Mouse (Mus musculus) Patski (cell line): ENCODE measurements at regions not wholly inside any gene's neighbourhood (a gene's known extent, or its start where the extent isn't known, plus 50 kb on each side); places are given as distances from the start of the nearest gene placed in this dataset.

Source experiments
- ATAC-seq: fragments of 100-300 bp; one replicate; pipeline ENCODE4 v1.8.0; 2021
- CTCF ChIA-PET: fragments of 350-600 bp; sonication (Branson Sonifier 250); formaldehyde crosslinking; loops from one replicate; lab custom pipeline; 2022; ENCODE audit warnings: inconsistent platforms; lab: Charles Lee
- POLR2A ChIA-PET: fragments of 350-600 bp; sonication (Branson Sonifier 250); formaldehyde crosslinking; loops from one replicate; lab custom pipeline; 2022; ENCODE audit warnings: antibody characterized with exemption, inconsistent platforms; lab: Charles Lee
- DNase-seq: peaks from one replicate; pipeline ENCODE4 v3.0.0-alpha.2; 2011; ENCODE audit warnings: low read depth, low spot score
- H3K27me3 ChIP-seq: fragments of 371-371 bp; one replicate; pipeline ENCODE4 v1.5.1; 2021
- CTCF ChIP-seq: fragments of 100-300 bp; IDR thresholded peaks from one replicate; pipeline ENCODE4 v1.5.1; 2021
- in situ Hi-C: fragments of 300-500 bp; cut with MboI; formaldehyde crosslinking; loops from 3 replicates; pipeline ENCODE4 v1.11.1; 2018; ENCODE audit warnings: low pct_unique_long_range_greater_than_20kb, mixed read lengths

DNA sequence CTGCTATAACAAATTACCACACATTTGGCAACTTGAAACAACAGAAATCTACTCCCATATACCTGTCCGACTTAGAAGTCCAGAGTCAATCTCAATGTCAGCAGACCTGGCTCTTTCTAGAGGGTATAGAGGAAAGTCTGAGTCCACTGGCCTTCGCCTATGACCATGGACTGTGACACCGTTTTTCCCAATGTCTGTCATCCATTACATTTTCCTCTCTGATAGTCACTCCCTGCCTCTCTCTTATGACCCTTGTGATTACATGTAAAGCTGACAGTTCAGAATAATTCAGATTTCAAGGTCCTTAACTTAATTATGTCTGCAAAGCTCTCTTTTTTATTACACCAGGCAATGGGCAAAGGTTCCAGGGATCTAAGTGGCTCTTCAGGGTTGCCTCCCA lies 97.6 kb upstream of the Lmo4 start:
- CTCF ChIA-PET: interaction anchor here (1.9 kb wide), 1 partner anchor 12 kb away, joined by 6 read pairs; no protein-coding TSS in a partner anchor
- ATAC-seq (no peak), DNase-seq (no peak)
- TF ChIP-seq CTCF: no peak
- no peaks in the 10 kb centered on the region for H3K27me3 ChIP-seq
- in situ Hi-C loops: no loop called here
- POLR2A ChIA-PET: no interaction called here

DNA sequence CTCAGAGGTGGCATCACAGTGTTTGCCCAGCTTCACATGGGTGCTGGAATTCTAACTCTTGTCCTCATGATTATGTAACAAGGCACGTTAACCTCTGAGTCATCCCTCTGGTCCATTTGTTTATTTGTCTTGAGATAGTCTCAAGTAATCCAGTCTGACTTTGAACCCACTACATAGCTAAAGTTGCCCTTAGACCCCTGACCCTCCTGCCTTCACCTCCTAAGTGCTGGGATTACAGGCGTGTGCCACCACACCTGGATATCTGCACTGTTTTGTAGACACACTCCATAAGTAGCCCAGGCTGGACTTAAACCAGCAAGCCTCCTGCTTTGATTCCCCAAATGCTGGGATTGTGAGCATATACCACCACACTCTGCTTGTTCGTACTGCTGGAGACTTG lies 96.0 kb upstream of the Lmo4 start:
- in situ Hi-C loops: no loop called here
- no peak for ATAC-seq
- no peak for TF ChIP-seq CTCF
- DNase-seq: no peak
- ChIA-PET CTCF (interaction anchor here (1.9 kb wide), 1 partner anchor 10 kb away, joined by 6 read pairs; no protein-coding TSS in a partner anchor), POLR2A (no interaction called here)
- no peaks in the 10 kb centered on the region for H3K27me3 ChIP-seq

DNA sequence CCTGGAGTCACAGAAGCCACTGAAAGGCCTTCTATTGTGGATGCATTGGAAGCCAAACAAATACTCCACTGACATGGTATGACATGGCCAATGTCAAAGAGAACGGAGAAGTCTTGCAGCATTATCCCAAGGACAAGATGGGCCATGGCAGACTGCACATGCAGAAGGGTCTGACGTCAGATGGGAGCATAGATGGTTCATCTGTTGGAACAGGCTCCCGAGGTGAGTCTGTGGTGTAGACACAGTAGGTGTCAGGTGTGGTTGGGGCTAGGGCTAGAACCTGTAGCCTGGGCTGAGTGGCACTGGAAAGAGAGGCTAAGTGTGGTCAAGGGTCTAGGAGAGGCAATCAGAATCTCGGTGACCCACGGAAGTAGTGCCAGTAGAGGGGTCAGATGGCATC lies 94.2 kb upstream of the Lmo4 start:
- ChIA-PET POLR2A (no interaction called here), CTCF (interaction anchor here (1.2 kb wide), 1 partner anchor 16 kb away, joined by 3 read pairs; no protein-coding TSS in a partner anchor)
- no peak for TF ChIP-seq CTCF
- in situ Hi-C loops: no loop called here
- no peaks in the 10 kb centered on the region for H3K27me3 ChIP-seq
- ATAC-seq: no peak
- no peak for DNase-seq

DNA sequence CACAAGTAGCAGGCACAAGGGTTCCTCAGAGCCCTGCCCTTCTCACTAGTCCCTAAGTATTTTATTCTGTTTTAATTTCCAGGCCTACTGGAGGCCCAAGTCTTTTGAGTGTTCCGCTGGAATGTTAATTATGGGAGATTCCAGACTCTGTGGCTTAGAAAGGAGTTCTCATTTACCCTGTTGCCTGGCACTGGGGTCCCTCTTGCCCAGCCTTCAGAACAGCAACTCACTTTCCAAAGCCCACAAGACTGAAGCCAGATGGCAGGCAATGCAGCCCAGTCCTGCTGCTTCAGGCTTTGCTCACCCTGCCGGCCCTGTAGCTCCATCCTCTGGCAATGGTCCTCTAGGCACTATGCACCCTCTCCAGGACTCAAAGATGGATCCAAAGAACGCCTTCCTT lies 84.5 kb upstream of the Lmo4 start:
- ChIA-PET CTCF (no interaction called here), POLR2A (no interaction called here)
- no peak for TF ChIP-seq CTCF
- ATAC-seq (no peak), DNase-seq (no peak)
- no peaks in the 10 kb centered on the region for H3K27me3 ChIP-seq
- in situ Hi-C loops: no loop called here

DNA sequence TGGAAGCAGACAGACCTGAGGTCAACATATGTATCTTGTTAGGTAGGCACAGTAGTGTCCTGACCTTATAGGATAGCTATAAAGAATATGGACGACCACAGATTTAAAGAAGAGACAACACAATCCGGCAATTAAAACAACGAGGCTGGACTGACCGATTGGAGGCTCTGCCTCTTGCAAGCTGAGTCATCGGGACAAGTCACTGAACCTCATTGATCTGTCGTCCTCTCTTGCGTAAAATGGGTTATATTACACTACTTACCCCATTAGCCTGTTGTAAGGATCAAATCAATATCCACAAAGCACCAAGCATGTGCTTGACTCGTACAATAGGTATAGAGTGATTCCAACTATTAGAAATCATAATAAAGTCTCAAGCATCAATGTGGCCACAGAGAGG lies 81.1 kb upstream of the Lmo4 start:
- CTCF ChIA-PET: interaction anchor here (1.5 to 1.7 kb wide), 2 partner anchors 8 to 41 kb away, joined by 3 read pairs; no protein-coding TSS in a partner anchor
- H3K27me3 ChIP-seq: no peaks in the 10 kb centered on the region
- ATAC-seq: no peak
- POLR2A ChIA-PET: no interaction called here
- TF ChIP-seq CTCF: no peak
- in situ Hi-C loops: no loop called here
- DNase-seq: no peak

DNA sequence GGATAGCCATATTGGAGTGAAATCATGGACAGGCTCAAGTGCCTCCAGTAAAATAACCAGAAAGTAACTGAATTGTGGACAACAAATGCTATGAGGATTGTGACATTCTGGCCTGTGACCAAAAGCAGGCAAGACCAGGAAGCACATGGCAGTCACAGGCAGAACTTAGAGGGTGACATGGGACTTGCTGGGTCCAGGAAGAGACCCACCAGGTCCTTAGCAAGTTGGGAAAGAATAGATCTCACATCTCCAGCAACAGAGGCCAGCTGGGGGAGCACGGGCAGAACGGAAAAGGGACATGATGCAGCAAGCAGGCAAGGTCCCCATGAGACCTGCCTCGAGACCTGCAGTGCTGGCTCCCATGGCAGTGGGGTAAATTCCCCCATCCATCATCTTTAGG lies 79.3 kb upstream of the Lmo4 start:
- TF ChIP-seq CTCF: no peak
- no peak for ATAC-seq
- H3K27me3 ChIP-seq: no peaks in the 10 kb centered on the region

DNA sequence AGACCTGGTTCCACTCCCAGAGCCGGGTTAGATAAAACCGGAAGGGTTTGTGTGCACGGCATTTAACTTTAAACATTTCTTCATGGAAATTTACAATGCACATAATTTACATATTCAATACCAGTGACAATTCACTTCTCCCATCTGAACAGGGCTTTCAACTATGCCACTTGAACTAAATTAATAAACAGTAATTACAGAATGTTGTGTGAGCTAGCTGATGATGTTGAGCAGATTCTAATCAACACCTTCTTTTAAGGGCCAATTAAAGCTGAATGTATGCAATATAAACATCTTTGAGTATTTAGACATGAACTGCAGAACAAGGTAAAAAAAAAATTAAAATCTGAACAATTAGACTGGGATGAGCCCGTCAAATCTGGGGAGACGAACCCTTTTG lies 68.1 kb upstream of the Lmo4 start:
- DNase-seq: no peak
- POLR2A ChIA-PET: interaction anchor here (0.6 kb wide), 2 partner anchors 12 to 18 kb away, joined by 3 read pairs; no protein-coding TSS in a partner anchor
- in situ Hi-C loops: no loop called here
- CTCF ChIA-PET: no interaction called here
- no peaks in the 10 kb centered on the region for H3K27me3 ChIP-seq
- no peak for ATAC-seq
- TF ChIP-seq CTCF: no peak

More for the DNA sequence above, 79.3 kb upstream of the Lmo4 start:
- no peak for DNase-seq
- CTCF ChIA-PET: interaction anchor here (1.3 to 1.5 kb wide), 2 partner anchors 10 to 837 kb away, joined by 3 read pairs; no protein-coding TSS in a partner anchor
- in situ Hi-C loops: no loop called here
- POLR2A ChIA-PET: no interaction called here

DNA sequence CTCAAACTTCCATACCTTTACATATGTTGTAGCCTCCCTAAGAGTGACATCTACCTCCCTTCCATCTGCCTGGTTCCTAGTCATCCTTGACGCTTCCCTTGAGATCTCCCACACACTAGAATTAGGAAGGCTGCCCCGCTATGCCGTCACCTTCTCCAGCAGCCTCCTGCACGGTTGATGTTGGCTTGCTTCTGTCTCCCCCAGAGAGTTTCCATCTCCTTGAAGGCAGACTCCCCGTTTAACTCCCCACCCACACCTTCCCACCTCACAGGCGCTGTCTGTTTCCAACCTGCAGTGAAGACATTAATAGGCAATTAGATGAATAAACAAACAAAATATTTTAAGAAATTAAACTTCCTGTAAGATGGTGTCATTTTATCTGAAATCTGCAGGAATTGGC lies 65.2 kb upstream of the Lmo4 start:
- no peak for DNase-seq
- ChIA-PET POLR2A (interaction anchor here (0.6 to 0.8 kb wide), 2 partner anchors 13 to 17 kb away, joined by 3 to 4 read pairs; no protein-coding TSS in a partner anchor), CTCF (interaction anchor here (2.7 kb wide), 1 partner anchor 9 kb away, joined by 9 read pairs; no protein-coding TSS in a partner anchor)
- no peak for ATAC-seq
- TF ChIP-seq CTCF: no peak
- H3K27me3 ChIP-seq: no peaks in the 10 kb centered on the region
- in situ Hi-C loops: no loop called here

DNA sequence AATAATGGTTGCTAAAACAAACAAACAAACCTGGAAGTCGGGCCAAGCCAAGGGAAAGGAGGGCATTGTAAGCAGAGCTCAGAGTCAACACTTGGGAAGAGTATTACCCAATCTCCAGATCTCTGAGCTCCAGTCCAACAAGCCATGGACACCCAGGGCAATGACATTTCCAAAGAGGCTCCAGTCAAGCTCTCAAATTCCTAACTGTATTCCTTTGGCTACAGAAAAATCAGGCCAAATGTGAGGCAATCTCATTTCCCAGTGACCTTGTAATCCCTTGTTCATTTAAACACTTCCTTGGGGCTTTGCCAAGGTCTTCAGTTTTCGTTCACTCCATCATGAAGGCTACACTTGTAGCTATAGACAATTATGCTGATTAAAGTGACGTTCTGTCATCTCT lies 59.5 kb upstream of the Lmo4 start:
- ChIA-PET CTCF (interaction anchor here (1.3 to 1.5 kb wide), 2 partner anchors 8 to 16 kb away, joined by 3 to 4 read pairs; no protein-coding TSS in a partner anchor), POLR2A (no interaction called here)
- ATAC-seq: no peak
- TF ChIP-seq CTCF: no peak
- DNase-seq: no peak
- no peaks in the 10 kb centered on the region for H3K27me3 ChIP-seq
- in situ Hi-C loops: no loop called here

DNA sequence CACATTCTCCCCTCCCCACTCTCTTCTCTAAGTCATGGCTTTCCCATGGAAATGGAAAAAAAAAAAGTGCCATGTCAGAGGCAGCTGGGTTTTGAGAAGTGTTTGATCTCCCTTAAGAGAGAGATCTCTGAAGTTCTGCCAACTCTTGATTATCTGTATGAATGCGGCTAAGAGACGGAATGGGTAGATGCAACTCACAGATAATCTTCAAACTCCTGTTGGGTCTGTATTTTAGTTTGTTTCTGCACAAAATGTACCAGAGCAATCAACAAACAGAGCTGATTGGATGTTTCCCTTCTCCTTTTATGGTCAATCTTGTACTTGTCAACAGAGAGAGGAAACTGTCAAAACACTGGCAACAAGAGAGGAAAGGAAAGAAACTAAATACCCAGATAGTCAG lies 55.9 kb upstream of the Lmo4 start:
- no peak for DNase-seq
- POLR2A ChIA-PET: interaction anchor here (0.6 to 0.7 kb wide), 2 partner anchors 653 to 812 kb away, joined by 3 read pairs; no protein-coding TSS in a partner anchor
- in situ Hi-C loops: no loop called here
- TF ChIP-seq CTCF: no peak
- ATAC-seq: no peak
- CTCF ChIA-PET: no interaction called here
- no peaks in the 10 kb centered on the region for H3K27me3 ChIP-seq

DNA sequence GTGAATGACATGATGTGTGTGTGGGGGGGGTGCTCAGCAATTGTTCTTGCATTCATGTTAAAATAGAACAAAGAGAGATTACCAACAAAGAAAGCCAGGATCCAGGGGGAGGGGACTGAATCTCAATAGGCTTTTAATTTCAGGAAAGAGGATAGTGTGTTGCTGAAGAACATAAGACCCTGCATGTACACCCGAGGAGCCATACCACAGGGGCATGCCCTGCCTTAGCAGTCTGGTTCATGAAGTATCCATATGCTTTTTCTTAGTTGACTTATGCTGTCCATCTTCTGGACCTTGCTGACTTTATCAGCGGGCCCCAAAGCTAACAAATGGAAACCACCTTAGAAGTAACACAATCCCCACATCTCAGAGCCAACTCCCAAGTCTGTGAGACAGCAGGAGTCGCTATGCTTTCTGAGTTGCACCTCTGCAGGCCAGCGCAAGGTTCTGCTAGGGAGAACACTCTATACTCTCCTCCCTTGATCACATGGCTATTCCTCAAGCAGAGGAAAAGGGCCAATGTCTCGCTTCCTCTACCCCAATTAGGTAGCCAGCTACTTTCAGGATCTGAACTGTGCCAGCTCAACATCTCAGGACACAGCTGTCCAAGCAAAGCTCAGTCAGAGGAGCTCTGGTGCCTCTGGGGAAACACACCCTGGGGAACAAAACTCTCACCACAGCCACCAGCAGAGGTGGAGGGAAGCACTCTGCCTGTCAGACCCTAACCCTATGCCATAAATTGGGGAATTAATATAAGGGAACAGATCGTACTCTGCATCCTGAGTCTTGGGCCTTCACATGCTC lies 52.9 kb upstream of the Lmo4 start:
- ChIA-PET POLR2A (interaction anchor here (0.6 kb wide), 1 partner anchor 1417 kb away, joined by 5 read pairs; no protein-coding TSS in a partner anchor), CTCF (no interaction called here)
- ATAC-seq: no peak
- in situ Hi-C loops: no loop called here
- no peak for TF ChIP-seq CTCF
- H3K27me3 ChIP-seq: no peaks in the 10 kb centered on the region
- DNase-seq: no peak
